ENCODE assay signal across 4 mouse cellular contexts in the genomic region with DNA sequence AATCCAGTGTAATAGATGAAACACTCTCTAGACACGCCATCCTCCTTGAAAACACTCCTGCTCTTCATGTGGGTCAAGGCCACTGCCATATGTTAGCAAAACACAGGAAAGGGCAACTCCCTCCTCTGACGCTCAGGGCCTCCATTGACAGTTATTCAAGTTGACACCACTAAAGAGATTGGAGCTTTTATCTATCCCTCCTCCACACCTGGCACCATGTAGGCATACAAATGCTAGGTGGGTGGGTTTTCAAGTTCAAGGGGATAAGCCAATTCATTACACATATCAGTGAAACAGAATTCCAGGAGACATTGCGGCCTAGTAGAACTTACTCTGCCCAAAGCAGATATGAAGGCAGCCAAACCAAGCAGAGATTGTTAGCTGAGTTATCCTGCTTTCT.
"Had no signal": no experiment of that assay in that cellular context is flagged by ENCODE, and none has a peak within 500 bp of the region (broad histone marks: within the 10 kb centered on the region; RNA-seq: fewer than 3 reads in every experiment).

No protein-coding gene starts in this region.

- DNase-seq: kidney, adult 9 months; kidney, postnatal 25 days; lung, adult 2 months; thymus, postnatal 4 days had no signal
